ENCODE assay signal across 8 mouse cellular contexts in genomic region chr4:141302428-141303401, GRCm38 (mm10). TPM values are rescaled to one million over a fixed set of nuclear protein-coding genes. Genes with fewer than 3 reads are reported as not detected.
DNase-seq lines count a peak whose midpoint lies in the region; ATAC-seq and TF ChIP-seq lines count a peak whose summit lies in the region.

No protein-coding gene starts in this region.

- no peak for TF ChIP-seq CTCF in kidney, adult 2 months (conservative IDR thresholded peaks at IDR 0.05; ENCODE audit: insufficient read depth, insufficient read length, low read depth, low read length)
- no peak for TF ChIP-seq CTCF in cortical plate, adult 2 months (IDR thresholded peaks at IDR 0.05; ENCODE audit: extremely low read depth, insufficient read depth, low read length)

- H3K9ac ChIP-seq in hindbrain, embryonic 12.5 days: peak overlapping the region; percentile 58
- H3K9ac ChIP-seq in midbrain, embryonic 13.5 days (replicated peaks): peak overlapping the region; percentile 73

- H3K27ac ChIP-seq in kidney, adult 2 months (ENCODE audit: insufficient read depth, low read depth, low read length): peak overlapping the region; percentile 32
- H3K27ac ChIP-seq in cortical plate, adult 2 months (ENCODE audit: insufficient read depth, low read length): no peak overlapping the region
- H3K27ac ChIP-seq in hindbrain, embryonic 12.5 days: no peak overlapping the region
- no peak overlapping the region for H3K27ac ChIP-seq in midbrain, embryonic 13.5 days

- ATAC-seq in hindbrain, embryonic 12.5 days (ENCODE audit: low FRiP score): no peak
- ATAC-seq in midbrain, embryonic 13.5 days: no peak

- H3K4me3 ChIP-seq in kidney, adult 2 months (ENCODE audit: insufficient read depth, low read depth, low read length): peak overlapping the region; percentile 90
- H3K4me3 ChIP-seq in cortical plate, adult 2 months (ENCODE audit: insufficient read depth, low read length): peak overlapping the region; percentile 35
- peak overlapping the region; percentile 51 for H3K4me3 ChIP-seq in hindbrain, embryonic 12.5 days
- H3K4me3 ChIP-seq in midbrain, embryonic 13.5 days (replicated peaks): peak overlapping the region; percentile 69

- 49% methylated on average over 27 of the region's 27 CpGs for WGBS in kidney, adult 2 months
- WGBS in hindbrain, embryonic 12.5 days: 7% methylated on average over 26 of the region's 27 CpGs
- 5% methylated on average over 27 of the region's 27 CpGs for WGBS in midbrain, embryonic 13.5 days

- H3K4me2 ChIP-seq in hindbrain, embryonic 12.5 days (replicated peaks): peak overlapping the region; percentile 76
- H3K4me2 ChIP-seq in midbrain, embryonic 13.5 days (replicated peaks): peak overlapping the region; percentile 98

- no peaks in the 10 kb centered on the region for H3K27me3 ChIP-seq in kidney, adult 2 months (replicated peaks; ENCODE audit: control insufficient read depth, insufficient read depth, low read length)
- H3K27me3 ChIP-seq in hindbrain, embryonic 12.5 days: peaks cover 71% of the 10 kb centered on the region
- peaks cover 53% of the 10 kb centered on the region for H3K27me3 ChIP-seq in midbrain, embryonic 13.5 days

- H3K4me1 ChIP-seq in kidney, adult 2 months (ENCODE audit: control insufficient read depth, insufficient read depth, low read length): no peaks in the 10 kb centered on the region
- no peaks in the 10 kb centered on the region for H3K4me1 ChIP-seq in cortical plate, adult 2 months (ENCODE audit: control insufficient read depth, insufficient read depth, low read length)
- peaks cover 46% of the 10 kb centered on the region for H3K4me1 ChIP-seq in hindbrain, embryonic 12.5 days
- H3K4me1 ChIP-seq in midbrain, embryonic 13.5 days (replicated peaks): peaks cover 50% of the 10 kb centered on the region

- no peaks in the 10 kb centered on the region for H3K36me3 ChIP-seq in kidney, adult 2 months (ENCODE audit: control insufficient read depth, insufficient read depth, low read length)
- H3K36me3 ChIP-seq in hindbrain, embryonic 12.5 days: no peaks in the 10 kb centered on the region
- no peaks in the 10 kb centered on the region for H3K36me3 ChIP-seq in midbrain, embryonic 13.5 days

- H3K9me3 ChIP-seq in hindbrain, embryonic 12.5 days (replicated peaks): no peaks in the 10 kb centered on the region
- H3K9me3 ChIP-seq in midbrain, embryonic 13.5 days: no peaks in the 10 kb centered on the region

- no peak for DNase-seq in kidney, adult 2 months
- no peak for DNase-seq in kidney, postnatal 10 days
- no peak for DNase-seq in spleen, postnatal 10 days (ENCODE audit: low spot score in 2 of 2)
- DNase-seq in right cerebral cortex, adult 18-20 months: no peak
- DNase-seq in left cerebral cortex, postnatal 4 days: no peak

- no peak for TF ChIP-seq POLR2A in kidney, adult 2 months (IDR thresholded peaks at IDR 0.05; ENCODE audit: low read depth, low read length)
- no peak for TF ChIP-seq POLR2A in cortical plate, adult 2 months (IDR thresholded peaks at IDR 0.05; ENCODE audit: extremely low read depth, insufficient read depth, low read length)

- intact Hi-C loops in left cerebral cortex, postnatal 4 days (cut with DNase I): no loop called here

RNA-seq across cellular contexts. Expression of gene Epha2, which starts 1.7 kb away (rescaled TPM):
- polyA plus RNA-seq in kidney, adult 2 months (2012; rRNA removed): 8.1 and 9.6 TPM in 2 replicates
- 1.2 and 1.3 TPM in 2 replicates for polyA plus RNA-seq in cortical plate, adult 2 months (2012; rRNA removed)
- 2.7 and 3.2 TPM in 2 replicates for polyA plus RNA-seq in hindbrain, embryonic 12.5 days (2016; fragmentation: Nextera tagmentation; extraction: Ambion mirVana)
- polyA plus RNA-seq in midbrain, embryonic 13.5 days (2015; fragmentation: Nextera tagmentation; extraction: Ambion mirVana): 3.5 and 4.7 TPM in 2 replicates
- total RNA-seq in left cerebral cortex, postnatal 4 days (2021): 1 to 10 TPM; 1.6 TPM

Comparison
In these comparisons a context has a peak if more than half of its experiments do, and no peak if none do; other contexts are left out.
1. H3K4me3 ChIP-seq: peak in every context shown above with its lines; median percentile 90 in kidney, adult 2 months; 69 in midbrain, embryonic 13.5 days; 51 in hindbrain, embryonic 12.5 days; 35 in cortical plate, adult 2 months.